Mouse (Mus musculus) liver, embryonic 13.5 days (tissue): Measurements from ENCODE around the gene Ddx18. TPM values are rescaled to one million over a fixed set of nuclear protein-coding genes. Genes with fewer than 3 reads are reported as not detected.
A peak's percentile ranks its signal among the peaks of the same experiment; 100 is the strongest.

Experiments
- ATAC-seq: fragments of 200-750 bp; cut with Nextera tagmentation; 2 replicates; pipeline ENCODE4 v1.8.0; 2017; ENCODE audit warnings: low read depth, mild to moderate bottlenecking, moderate number of reproducible peaks, moderate library complexity
- DNase-seq: peaks from one replicate; pipeline ENCODE4 v3.0.0; 2022
- H3K27ac ChIP-seq: fragments of 300-500 bp; sonication (generic); 2 replicates; pipeline ENCODE4 v1.5.1; 2015; ENCODE audit warnings: moderate library complexity, mild to moderate bottlenecking, inconsistent platforms
- H3K27me3 ChIP-seq: fragments of 300-500 bp; sonication (generic); 2 replicates; pipeline ENCODE4 v1.6.1; 2015; ENCODE audit warnings: mild to moderate bottlenecking, inconsistent platforms
- H3K36me3 ChIP-seq: fragments of 300-500 bp; sonication (generic); 2 replicates; pipeline ENCODE4 v1.6.1; 2015; ENCODE audit warnings: mild to moderate bottlenecking, inconsistent platforms
- H3K4me1 ChIP-seq: fragments of 300-500 bp; sonication (generic); replicated peaks from 2 replicates; pipeline ENCODE4 v1.6.1; 2015; ENCODE audit warnings: inconsistent platforms
- H3K4me2 ChIP-seq: fragments of 300-500 bp; sonication (generic); 2 replicates; pipeline ENCODE4 v1.6.1; 2015; ENCODE audit warnings: inconsistent platforms, mild to moderate bottlenecking, moderate library complexity
- H3K4me3 ChIP-seq: fragments of 300-500 bp; sonication (generic); replicated peaks from 2 replicates; pipeline ENCODE4 v1.5.1; 2015; ENCODE audit warnings: mild to moderate bottlenecking, inconsistent platforms
- H3K9ac ChIP-seq: fragments of 300-500 bp; sonication (generic); 2 replicates; pipeline ENCODE4 v1.6.1; 2015; ENCODE audit warnings: mild to moderate bottlenecking, inconsistent platforms
- H3K9me3 ChIP-seq: fragments of 300-500 bp; sonication (generic); replicated peaks from 2 replicates; pipeline ENCODE4 v1.6.1; 2016; ENCODE audit warnings: inconsistent platforms
- WGBS: fragments of 180-500 bp; shearing (Covaris S2); methylation state at CpG from one replicate; pipeline ENCODE4 v1.1.7; 2015; ENCODE audit not compliant: insufficient replicate concordance; 5-methylcytosine and 5-hydroxymethylcytosine counted together
- polyA plus RNA-seq: library from polyadenylated mRNA; unstranded; fragments of >200 nt; fragmentation: Nextera tagmentation; extraction: Ambion mirVana; gene quantifications from 2 replicates; pipeline ENCODE4 v1.2.1, GENCODE M21; 2015

The Ddx18 gene
- 57.1 and 62.5 TPM in 2 replicates for polyA plus RNA-seq

GRCm38 (mm10) chr1:121567521-121568489, at the start of gene Ddx18:
Gene Ddx18, minus strand, starts transcription at chr1:121567989.
- peaks cover 8% of the 10 kb centered on the region for H3K4me1 ChIP-seq
- ATAC-seq, result peak; percentile 95

GRCm38 (mm10) chr1:121608000-121608399, 40.2 kb upstream of the Ddx18 start:
- ATAC-seq (no peak), DNase-seq (no peak)
- Histone ChIP-seq H3K4me1 (no peaks in the 10 kb centered on the region), H3K4me3 (no peak overlapping the region), H3K27ac (no peak overlapping the region), H3K27me3 (no peaks in the 10 kb centered on the region), H3K9ac (no peak overlapping the region), H3K36me3 (no peaks in the 10 kb centered on the region), H3K4me2 (no peak overlapping the region), H3K9me3 (no peaks in the 10 kb centered on the region)
- 53% methylated on average over 7 of the region's 7 CpGs for WGBS

More at GRCm38 (mm10) chr1:121567521-121568489, at the start of gene Ddx18:
- H3K4me2 ChIP-seq, result peak within 1 kb of the TSS; percentile 74
- H3K9me3 ChIP-seq, result no peaks in the 10 kb centered on the region
- peak within 1 kb of the TSS; percentile 80 for H3K9ac ChIP-seq
- 6% methylated on average over 52 of the region's 53 CpGs for WGBS
- H3K27me3 ChIP-seq, result no peaks in the 10 kb centered on the region
- H3K27ac ChIP-seq, result no peak within 1 kb of the TSS
- peak within 1 kb of the TSS; percentile 83 for H3K4me3 ChIP-seq
- peaks cover 26% of the 10 kb centered on the region for H3K36me3 ChIP-seq
- DNase-seq, result peak; percentile 88

GRCm38 (mm10) chr1:121605118-121605517, 37.3 kb upstream of the Ddx18 start:
- H3K27ac ChIP-seq, result no peak overlapping the region
- no peak overlapping the region for H3K4me3 ChIP-seq
- no peaks in the 10 kb centered on the region for H3K36me3 ChIP-seq
- no peaks in the 10 kb centered on the region for H3K4me1 ChIP-seq
- no peaks in the 10 kb centered on the region for H3K27me3 ChIP-seq
- DNase-seq (no peak), ATAC-seq (no peak)
- H3K9ac ChIP-seq, result no peak overlapping the region
- H3K9me3 ChIP-seq, result no peaks in the 10 kb centered on the region
- H3K4me2 ChIP-seq, result no peak overlapping the region
- 51% methylated on average over 6 of the region's 6 CpGs for WGBS

- 67% methylated on average over 6 of the region's 6 CpGs for WGBS
- DNase-seq (no peak), ATAC-seq (no peak)
- no peaks in the 10 kb centered on the region for H3K4me1 ChIP-seq
- no peaks in the 10 kb centered on the region for H3K27me3 ChIP-seq
- no peak overlapping the region for H3K4me2 ChIP-seq
- H3K9ac ChIP-seq, result no peak overlapping the region
- no peak overlapping the region for H3K27ac ChIP-seq
- no peaks in the 10 kb centered on the region for H3K9me3 ChIP-seq
- no peak overlapping the region for H3K4me3 ChIP-seq
- H3K36me3 ChIP-seq, result no peaks in the 10 kb centered on the region
Observed at GRCm38 (mm10) chr1:121601893-121602292, 34.1 kb upstream of the Ddx18 start.

GRCm38 (mm10) chr1:121601084-121601483, 33.3 kb upstream of the Ddx18 start:
- Histone ChIP-seq H3K4me2 (no peak overlapping the region), H3K4me3 (no peak overlapping the region), H3K27ac (no peak overlapping the region), H3K36me3 (no peaks in the 10 kb centered on the region), H3K4me1 (no peaks in the 10 kb centered on the region), H3K9me3 (no peaks in the 10 kb centered on the region), H3K9ac (no peak overlapping the region), H3K27me3 (no peaks in the 10 kb centered on the region)
- ATAC-seq (no peak), DNase-seq (no peak)
- WGBS, result 33% methylated on average over 1 of the region's 1 CpGs

- ATAC-seq (no peak), DNase-seq (no peak)
- no peak overlapping the region for H3K9ac ChIP-seq
- H3K9me3 ChIP-seq, result no peaks in the 10 kb centered on the region
- WGBS, result 26% methylated on average over 3 of the region's 3 CpGs
- H3K27ac ChIP-seq, result no peak overlapping the region
- H3K4me2 ChIP-seq, result no peak overlapping the region
- H3K4me3 ChIP-seq, result no peak overlapping the region
- no peaks in the 10 kb centered on the region for H3K4me1 ChIP-seq
- no peaks in the 10 kb centered on the region for H3K36me3 ChIP-seq
- H3K27me3 ChIP-seq, result no peaks in the 10 kb centered on the region
Observed at GRCm38 (mm10) chr1:121598421-121598820, 30.6 kb upstream of the Ddx18 start.

GRCm38 (mm10) chr1:121596951-121597625, 29.3 kb upstream of the Ddx18 start:
- Histone ChIP-seq H3K9me3 (no peaks in the 10 kb centered on the region), H3K4me1 (no peaks in the 10 kb centered on the region), H3K27me3 (no peaks in the 10 kb centered on the region), H3K27ac (no peak overlapping the region), H3K36me3 (no peaks in the 10 kb centered on the region), H3K4me3 (no peak overlapping the region), H3K9ac (no peak overlapping the region), H3K4me2 (no peak overlapping the region)
- WGBS, result 32% methylated on average over 4 of the region's 4 CpGs
- ATAC-seq (no peak), DNase-seq (no peak)

- no peaks in the 10 kb centered on the region for H3K36me3 ChIP-seq
- no peaks in the 10 kb centered on the region for H3K9me3 ChIP-seq
- WGBS, result 59% methylated on average over 6 of the region's 6 CpGs
- no peak overlapping the region for H3K9ac ChIP-seq
- ATAC-seq, result no peak
- H3K4me2 ChIP-seq, result no peak overlapping the region
- no peak for DNase-seq
- no peaks in the 10 kb centered on the region for H3K4me1 ChIP-seq
- H3K27me3 ChIP-seq, result no peaks in the 10 kb centered on the region
- no peak overlapping the region for H3K4me3 ChIP-seq
- no peak overlapping the region for H3K27ac ChIP-seq
Observed at GRCm38 (mm10) chr1:121584838-121585237, 17.0 kb upstream of the Ddx18 start.

- 57% methylated on average over 5 of the region's 5 CpGs for WGBS
- no peak overlapping the region for H3K27ac ChIP-seq
- ATAC-seq, result no peak
Observed at GRCm38 (mm10) chr1:121581133-121581855, 13.5 kb upstream of the Ddx18 start.

GRCm38 (mm10) chr1:121577491-121577890, 9.7 kb upstream of the Ddx18 start:
- DNase-seq, result no peak
- Histone ChIP-seq H3K4me3 (no peak overlapping the region), H3K4me1 (no peaks in the 10 kb centered on the region), H3K9me3 (no peaks in the 10 kb centered on the region), H3K27me3 (no peaks in the 10 kb centered on the region), H3K9ac (no peak overlapping the region), H3K36me3 (no peaks in the 10 kb centered on the region), H3K27ac (no peak overlapping the region), H3K4me2 (no peak overlapping the region)
- 29% methylated on average over 1 of the region's 1 CpGs for WGBS
- ATAC-seq, result no peak

More at GRCm38 (mm10) chr1:121581133-121581855, 13.5 kb upstream of the Ddx18 start:
- no peak overlapping the region for H3K4me2 ChIP-seq
- DNase-seq, result no peak
- H3K27me3 ChIP-seq, result no peaks in the 10 kb centered on the region
- H3K4me1 ChIP-seq, result no peaks in the 10 kb centered on the region
- H3K36me3 ChIP-seq, result no peaks in the 10 kb centered on the region
- H3K4me3 ChIP-seq, result no peak overlapping the region
- H3K9ac ChIP-seq, result no peak overlapping the region
- H3K9me3 ChIP-seq, result no peaks in the 10 kb centered on the region

- Histone ChIP-seq H3K4me3 (no peak overlapping the region), H3K36me3 (0 out of 2 replicates have a peak, but pooled peaks cover 2% of the 10 kb centered on the region), H3K9me3 (no peaks in the 10 kb centered on the region), H3K9ac (no peak overlapping the region), H3K27me3 (no peaks in the 10 kb centered on the region), H3K4me1 (peaks cover 8% of the 10 kb centered on the region), H3K4me2 (no peak overlapping the region), H3K27ac (no peak overlapping the region)
- DNase-seq (no peak), ATAC-seq (no peak)
- WGBS, result 55% methylated on average over 7 of the region's 7 CpGs
Observed at GRCm38 (mm10) chr1:121570522-121570921, 2.7 kb upstream of the Ddx18 start.
